Mouse (Mus musculus) spleen, adult 2 months (tissue): Measurements from ENCODE around the gene Gm13275. TPM values are rescaled to one million over a fixed set of nuclear protein-coding genes. Genes with fewer than 3 reads are reported as not detected.
"Not testable (repeated sequence)": the region's sequence is repeated elsewhere in the genome, so short reads cannot be mapped to it uniquely, and the experiment has no call there.

Source experiments
- DNase-seq, 2 experiments: peaks; one replicate each; pipeline versions ENCODE4 v3.0.0 to v3.0.0-alpha.2; 2012 to 2021; ENCODE audit warnings: low spot score in 2 of 2, low read depth in 1 of 2
- H3K27ac ChIP-seq: fragments of 200-500 bp; 2 replicates; pipeline ENCODE4 v1.5.1; 2012; ENCODE audit warnings: low read length, inconsistent platforms; ENCODE audit not compliant: insufficient read depth
- H3K27me3 ChIP-seq: fragments of 200-500 bp; 2 replicates; pipeline ENCODE4 v1.6.1; 2012; ENCODE audit warnings: mild to moderate bottlenecking, moderate library complexity, low read length, inconsistent platforms; ENCODE audit not compliant: control insufficient read depth, insufficient read depth
- H3K36me3 ChIP-seq: fragments of 200-500 bp; 2 replicates; pipeline ENCODE4 v1.6.1; 2012; ENCODE audit warnings: mild to moderate bottlenecking, low read length, inconsistent platforms; ENCODE audit not compliant: control insufficient read depth, insufficient read depth
- H3K4me1 ChIP-seq: fragments of 200-500 bp; 2 replicates; pipeline ENCODE4 v1.6.1; 2011; ENCODE audit warnings: inconsistent platforms; ENCODE audit not compliant: control insufficient read depth, insufficient read depth, insufficient read length
- H3K4me3 ChIP-seq: fragments of 200-500 bp; 2 replicates; pipeline ENCODE4 v1.5.1; 2011; ENCODE audit warnings: mild to moderate bottlenecking, inconsistent platforms; ENCODE audit not compliant: insufficient read depth, insufficient read length; ENCODE audit errors: extremely low read depth
- CTCF ChIP-seq: fragments of 200-500 bp; IDR thresholded peaks from 2 replicates; pipeline ENCODE4 v1.5.1; 2011; ENCODE audit warnings: mild to moderate bottlenecking, inconsistent platforms; ENCODE audit not compliant: insufficient read depth, insufficient read length, insufficient replicate concordance; ENCODE audit errors: extremely low read depth
- POLR2A ChIP-seq: fragments of 200-500 bp; IDR thresholded peaks from 2 replicates; pipeline ENCODE4 v1.6.1; 2011; ENCODE audit warnings: low read depth, low read length, inconsistent platforms
- WGBS: fragments of 180-500 bp; shearing (Covaris S2); methylation state at CpG from one replicate; pipeline ENCODE4 v1.1.7; 2018; 5-methylcytosine and 5-hydroxymethylcytosine counted together
- polyA plus RNA-seq: library from polyadenylated mRNA; depleted of rRNA; stranded (reverse); fragments of >200 nt; gene quantifications from 2 replicates; pipeline ENCODE4 v1.2.3, GENCODE M21; 2012; rRNA removed

The Gm13275 gene
- polyA plus RNA-seq: not detected in 2 replicates

DNA sequence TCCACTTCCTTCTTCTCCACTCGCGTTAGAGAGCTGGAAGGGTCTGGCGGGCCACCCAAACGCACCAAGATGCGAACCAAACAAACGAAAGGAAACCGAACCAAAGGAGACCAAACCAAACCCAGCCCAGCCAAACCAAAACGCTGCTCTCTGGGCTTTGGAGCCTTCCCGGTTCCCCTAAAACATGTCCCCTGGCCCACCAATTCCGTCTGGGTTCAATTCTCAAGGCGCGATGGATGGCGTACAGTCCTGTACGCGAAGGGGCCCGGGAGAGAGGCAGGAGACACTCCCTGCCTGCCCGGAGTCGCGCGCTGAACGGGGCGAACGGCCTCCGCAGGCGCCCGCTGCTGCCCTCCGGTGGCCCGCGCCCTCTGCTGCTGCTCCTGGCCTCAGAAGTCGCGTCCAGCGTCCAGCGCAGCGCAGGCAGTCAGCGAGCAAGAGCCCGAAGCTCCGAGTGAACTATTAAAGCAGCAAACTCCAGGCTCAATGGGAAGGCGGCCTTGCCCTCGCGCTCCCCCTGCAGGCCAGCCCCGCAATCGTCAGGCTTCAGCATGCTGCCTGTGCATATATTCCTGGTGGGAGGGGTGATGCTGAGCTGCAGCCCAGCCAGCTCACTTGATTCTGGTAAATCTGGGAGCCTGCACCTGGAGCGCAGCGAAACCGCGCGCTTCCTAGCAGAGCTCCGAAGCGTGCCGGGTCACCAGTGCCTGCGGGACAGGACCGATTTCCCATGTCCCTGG lies at the start of gene Gm13275:
Gene Gm13275, plus strand, starts transcription at position 552 of the 740 bp plus-strand sequence.
- WGBS: 3% methylated on average over 17 of the region's 52 CpGs
- not testable (repeated sequence) for H3K27me3 ChIP-seq, H3K36me3 ChIP-seq, H3K27ac ChIP-seq, H3K4me1 ChIP-seq, H3K4me3 ChIP-seq
- DNase-seq: peak in 1 of 2 experiments; percentile 56

DNA sequence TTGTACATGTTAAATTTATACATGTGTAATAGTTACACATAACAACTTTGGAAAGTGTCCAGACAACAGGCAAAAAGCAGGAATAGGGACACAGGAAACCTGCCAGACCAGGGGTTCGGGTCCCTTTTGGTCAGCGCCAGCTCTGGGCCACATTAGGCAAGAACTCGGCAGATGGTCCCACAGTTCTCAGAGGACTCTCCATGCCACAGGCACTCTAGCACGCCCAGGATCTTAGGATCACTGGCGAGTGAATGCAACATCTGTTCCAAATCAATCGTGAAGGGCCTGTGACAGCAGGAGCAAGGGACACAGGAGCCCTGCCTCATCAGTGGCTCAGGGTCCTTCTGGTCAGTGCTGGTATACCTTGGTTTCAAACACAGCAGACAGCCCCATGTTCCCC lies 44.4 kb upstream of the Gm13275 start:
- WGBS: 89% methylated on average over 6 of the region's 6 CpGs
- DNase-seq: no peak
- Histone ChIP-seq H3K27me3 (no peaks in the 10 kb centered on the region), H3K36me3 (no peaks in the 10 kb centered on the region), H3K4me1 (no peaks in the 10 kb centered on the region), H3K27ac (no peak overlapping the region), H3K4me3 (no peak overlapping the region)
- TF ChIP-seq CTCF: no peak
- no peak for TF ChIP-seq POLR2A

DNA sequence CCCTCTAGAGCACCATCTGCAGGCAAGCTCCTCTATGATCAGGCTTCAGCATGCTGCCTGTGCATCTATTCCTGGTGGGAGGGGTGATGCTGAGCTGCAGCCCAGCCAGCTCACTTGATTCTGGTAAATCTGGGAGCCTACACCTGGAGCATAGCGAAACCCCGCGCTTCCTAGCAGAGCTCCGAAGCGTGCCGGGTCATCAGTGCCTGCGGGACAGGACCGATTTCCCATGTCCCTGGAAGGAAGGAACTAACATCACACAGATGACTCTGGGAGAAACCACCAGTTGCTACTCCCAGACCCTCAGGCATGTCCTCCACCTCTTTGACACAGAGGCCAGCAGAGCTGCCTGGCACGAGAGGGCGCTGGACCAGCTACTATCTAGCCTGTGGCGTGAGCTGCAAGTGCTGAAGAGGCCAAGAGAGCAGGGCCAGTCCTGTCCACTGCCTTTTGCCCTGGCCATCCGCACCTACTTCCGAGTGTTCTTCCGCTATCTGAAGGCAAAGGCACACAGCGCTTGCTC lies 39.4 kb upstream of the Gm13275 start, which contains the start of gene Gm13271:
Gene Gm13271, plus strand, starts transcription at position 51 of the 523 bp plus-strand sequence.
- H3K36me3 ChIP-seq, H3K27me3 ChIP-seq, H3K27ac ChIP-seq, H3K4me1 ChIP-seq, H3K4me3 ChIP-seq: not testable (repeated sequence)
- DNase-seq: peak in 1 of 2 experiments; percentile 70
- WGBS: 94% methylated on average over 15 of the region's 15 CpGs

DNA sequence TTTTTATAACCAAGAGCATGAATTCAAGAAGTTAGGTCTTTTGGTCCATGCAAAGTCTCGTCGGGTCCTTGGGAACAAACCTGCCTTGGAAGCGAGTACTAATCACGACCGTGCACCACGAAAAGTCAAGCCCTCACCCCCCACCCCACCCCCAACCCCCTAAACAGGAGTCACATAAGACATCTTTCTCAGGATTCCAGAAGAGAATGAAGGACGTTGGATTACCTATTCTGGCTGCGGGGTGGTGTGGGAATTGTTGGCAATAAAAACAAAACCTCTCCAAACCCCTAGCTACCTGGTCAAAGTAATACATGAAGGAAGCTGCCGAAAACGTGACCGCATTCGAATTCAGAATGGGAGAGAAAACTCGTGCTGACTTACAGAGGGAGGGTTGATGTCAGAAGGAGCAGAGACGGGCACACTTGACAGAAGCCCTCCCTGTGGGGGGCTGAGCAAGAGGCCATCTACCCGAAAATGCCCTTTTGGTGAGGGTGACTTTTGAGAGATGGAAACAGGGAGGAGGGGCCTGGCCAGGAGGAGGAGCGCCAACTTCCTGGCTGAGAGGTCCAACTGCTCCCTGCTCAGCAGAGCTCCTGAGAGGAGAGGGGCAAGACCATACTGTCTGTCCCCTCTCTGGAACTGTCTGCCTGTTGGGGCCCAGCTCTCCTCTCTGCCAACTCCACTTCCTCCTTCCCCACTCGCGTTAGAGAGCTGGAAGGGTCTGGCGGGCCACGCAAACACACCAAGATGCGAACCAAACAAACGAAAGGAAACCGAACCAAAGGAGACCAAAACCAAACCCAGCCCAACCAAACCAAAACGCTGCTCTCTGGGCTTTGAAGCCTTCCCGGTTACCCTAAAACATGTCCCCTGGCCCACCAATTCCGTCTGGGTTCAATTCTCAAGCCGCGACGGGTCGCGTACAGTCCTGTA lies 37.4 kb upstream of the Gm13275 start:
- Histone ChIP-seq H3K4me3 (peak overlapping the region; percentile 83), H3K27ac (peak overlapping the region; percentile 97)
- not testable (repeated sequence) for H3K27me3 ChIP-seq, H3K36me3 ChIP-seq, H3K4me1 ChIP-seq
- WGBS: 7% methylated on average over 29 of the region's 31 CpGs
- peak in 1 of 2 experiments; percentile 32 for DNase-seq

DNA sequence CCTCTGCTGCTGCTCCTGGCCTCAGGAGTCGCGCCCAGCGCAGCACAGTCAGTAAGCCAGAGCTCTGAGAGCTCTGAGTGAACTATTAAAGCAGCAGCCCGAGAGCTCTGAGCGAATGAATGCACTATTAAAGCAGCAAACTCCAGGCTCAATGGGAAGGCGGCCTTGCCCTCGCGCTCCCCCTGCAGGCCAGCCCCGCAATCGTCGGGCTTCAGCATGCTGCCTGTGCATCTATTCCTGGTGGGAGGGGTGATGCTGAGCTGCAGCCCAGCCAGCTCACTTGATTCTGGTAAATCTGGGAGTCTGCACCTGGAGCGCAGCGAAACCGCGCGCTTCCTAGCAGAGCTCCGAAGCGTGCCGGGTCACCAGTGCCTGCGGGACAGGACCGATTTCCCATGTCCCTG lies 36.7 kb upstream of the Gm13275 start:
- not testable (repeated sequence) for H3K36me3 ChIP-seq, H3K4me1 ChIP-seq, H3K27me3 ChIP-seq
- peak; percentile 80 to 81 for DNase-seq
- TF ChIP-seq CTCF: peak; percentile 60; the same call in 1 of the 2 replicates
- Histone ChIP-seq H3K27ac (peak overlapping the region; percentile 97), H3K4me3 (peak overlapping the region; percentile 83; the same call in 1 of the 2 replicates)
- WGBS: 1% methylated on average over 21 of the region's 21 CpGs

DNA sequence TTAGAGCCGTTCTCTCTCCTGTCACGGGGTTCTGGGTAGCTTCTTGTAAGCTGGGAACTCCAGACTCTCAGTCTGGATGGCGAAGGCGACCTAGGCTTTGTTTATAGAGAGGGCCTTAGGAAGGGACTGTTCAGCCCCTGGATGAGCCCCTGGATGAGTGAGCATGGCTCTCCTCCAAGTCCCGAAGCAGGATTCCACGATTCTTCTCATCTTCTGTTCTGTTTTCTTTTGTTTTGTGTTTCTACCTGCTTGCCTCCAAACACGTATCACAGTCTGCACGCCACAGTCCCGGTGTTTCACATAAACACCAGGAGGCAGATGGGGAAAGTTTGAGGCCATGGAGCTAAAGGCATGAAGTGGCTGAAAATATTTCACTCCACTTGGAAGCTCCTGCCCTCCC lies 35.5 kb upstream of the Gm13275 start:
- not testable (repeated sequence) for H3K36me3 ChIP-seq, H3K27ac ChIP-seq, H3K4me3 ChIP-seq, DNase-seq, H3K27me3 ChIP-seq, H3K4me1 ChIP-seq
- WGBS: 90% methylated on average over 9 of the region's 9 CpGs

DNA sequence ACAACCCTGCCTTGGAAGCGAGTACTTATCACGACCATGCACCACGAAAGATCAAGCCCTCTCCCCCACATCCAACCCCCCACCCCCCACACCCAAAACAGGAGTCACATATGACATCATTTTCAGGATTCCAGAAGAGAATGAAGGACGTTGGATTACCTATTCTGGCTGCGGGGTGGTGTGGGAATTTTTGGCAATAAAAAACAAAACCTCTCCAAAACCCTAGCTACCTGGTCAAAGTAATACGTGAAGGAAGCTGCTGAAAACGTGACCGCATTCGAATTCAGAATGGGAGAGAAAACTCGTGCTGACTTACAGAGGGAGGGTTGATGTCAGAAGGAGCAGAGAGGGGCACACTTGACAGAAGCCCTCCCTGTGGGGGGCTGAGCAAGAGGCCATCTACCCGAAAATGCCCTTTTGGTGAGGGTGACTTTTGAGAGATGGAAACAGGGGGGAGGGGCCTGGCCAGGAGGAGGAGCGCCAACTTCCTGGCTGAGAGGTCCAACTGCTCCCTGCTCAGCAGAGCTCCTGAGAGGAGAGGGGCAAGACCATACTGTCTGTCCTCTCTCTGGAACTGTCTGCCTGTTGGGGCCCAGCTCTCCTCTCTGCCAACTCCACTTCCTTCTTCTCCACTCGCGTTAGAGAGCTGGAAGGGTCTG lies 34.5 kb upstream of the Gm13275 start, which contains the start of gene Gm13283:
Gene Gm13283, plus strand, starts transcription at position 510 of the 659 bp plus-strand sequence.
- peak in 1 of 2 experiments; percentile 26 for DNase-seq
- Histone ChIP-seq H3K27ac (peak within 1 kb of the TSS; percentile 50; the same call in 1 of the 2 replicates), H3K4me3 (peak within 1 kb of the TSS; percentile 61)
- H3K27me3 ChIP-seq, H3K36me3 ChIP-seq, H3K4me1 ChIP-seq: not testable (repeated sequence)
- WGBS: 19% methylated on average over 11 of the region's 14 CpGs

DNA sequence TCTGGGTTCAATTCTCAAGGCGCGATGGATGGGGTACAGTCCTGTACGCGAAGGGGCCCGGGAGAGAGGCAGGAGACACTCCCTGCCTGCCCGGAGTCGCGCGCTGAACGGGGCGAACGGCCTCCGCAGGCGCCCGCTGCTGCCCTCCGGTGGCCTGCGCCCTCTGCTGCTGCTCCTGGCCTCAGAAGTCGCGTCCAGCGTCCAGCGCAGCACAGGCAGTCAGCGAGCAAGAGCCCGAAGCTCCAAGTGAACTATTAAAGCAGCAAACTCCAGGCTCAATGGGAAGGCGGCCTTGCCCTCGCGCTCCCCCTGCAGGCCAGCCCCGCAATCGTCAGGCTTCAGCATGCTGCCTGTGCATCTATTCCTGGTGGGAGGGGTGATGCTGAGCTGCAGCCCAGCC lies 33.9 kb upstream of the Gm13275 start:
- H3K27me3 ChIP-seq, H3K36me3 ChIP-seq, H3K4me1 ChIP-seq: not testable (repeated sequence)
- WGBS: under 1% methylated on average over 26 of the region's 28 CpGs
- Histone ChIP-seq H3K4me3 (peak overlapping the region; percentile 61), H3K27ac (peak overlapping the region; percentile 50; the same call in 1 of the 2 replicates)
- peak; percentile 50 to 52 for DNase-seq

DNA sequence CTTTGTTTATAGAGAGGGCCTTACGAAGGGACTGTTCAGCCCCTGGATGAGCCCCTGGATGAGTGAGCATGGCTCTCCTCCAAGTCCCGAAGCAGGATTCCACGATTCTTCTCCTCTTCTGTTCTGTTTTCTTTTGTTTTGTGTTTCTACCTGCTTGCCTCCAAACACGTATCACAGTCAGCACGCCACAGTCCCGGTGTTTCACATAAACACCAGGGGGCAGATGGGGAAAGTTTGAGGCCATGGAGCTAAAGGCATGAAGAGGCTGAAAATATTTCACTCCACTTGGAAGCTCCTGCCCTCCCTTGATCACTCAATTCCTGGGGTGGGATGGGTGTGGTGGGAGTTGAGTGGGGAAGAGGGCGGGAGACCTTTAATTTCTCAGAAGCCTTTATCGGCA lies 32.5 kb upstream of the Gm13275 start:
- WGBS: 73% methylated on average over 6 of the region's 8 CpGs
- peak in 1 of 2 experiments; percentile 69 for DNase-seq
- H3K27ac ChIP-seq, H3K36me3 ChIP-seq, H3K4me3 ChIP-seq, H3K27me3 ChIP-seq, H3K4me1 ChIP-seq: not testable (repeated sequence)
